Mouse (Mus musculus) liver, adult 2 months (tissue): Measurements from ENCODE around the gene H2-Eb2. TPM values are rescaled to one million over a fixed set of nuclear protein-coding genes. Genes with fewer than 3 reads are reported as not detected.

ENCODE experiments used
- DNase-seq: peaks from one replicate; pipeline ENCODE4 v3.0.0-alpha.2; 2011; ENCODE audit warnings: low read depth, low spot score; ENCODE audit errors: extremely low read depth
- H3K27ac ChIP-seq: fragments of 200-500 bp; replicated peaks from 2 replicates; pipeline ENCODE4 v1.5.1; 2012; ENCODE audit warnings: low read depth, mild to moderate bottlenecking, control low read depth, inconsistent platforms, low read length; ENCODE audit not compliant: insufficient read depth
- H3K27me3 ChIP-seq: fragments of 200-500 bp; 2 replicates; pipeline ENCODE4 v1.6.1; 2012; ENCODE audit warnings: mild to moderate bottlenecking, moderate library complexity, low read length, inconsistent platforms; ENCODE audit not compliant: control insufficient read depth, insufficient read depth
- H3K36me3 ChIP-seq: fragments of 200-500 bp; 2 replicates; pipeline ENCODE4 v1.6.1; 2012; ENCODE audit warnings: low read length, inconsistent platforms; ENCODE audit not compliant: control insufficient read depth, insufficient read depth
- H3K4me1 ChIP-seq: fragments of 200-500 bp; 2 replicates; pipeline ENCODE4 v1.6.1; 2011; ENCODE audit warnings: low read length; ENCODE audit not compliant: control insufficient read depth, insufficient read depth
- H3K4me3 ChIP-seq: fragments of 200-500 bp; 2 replicates; pipeline ENCODE4 v1.5.1; 2011; ENCODE audit warnings: low read depth, mild to moderate bottlenecking, control low read depth, low read length, moderate library complexity; ENCODE audit not compliant: insufficient read depth
- H3K79me2 ChIP-seq: fragments of 200-500 bp; 2 replicates; pipeline ENCODE4 v1.6.1; 2012; ENCODE audit warnings: inconsistent platforms, mild to moderate bottlenecking, low read length, moderate library complexity; ENCODE audit not compliant: control insufficient read depth, insufficient read depth
- H3K9ac ChIP-seq: fragments of 200-500 bp; 2 replicates; pipeline ENCODE4 v1.6.1; 2012; ENCODE audit warnings: low read depth, mild to moderate bottlenecking, control low read depth, inconsistent platforms, low read length
- CTCF ChIP-seq: fragments of 200-500 bp; IDR thresholded peaks from 2 replicates; pipeline ENCODE4 v1.5.1; 2011; ENCODE audit warnings: low read depth, low read length, control low read depth
- POLR2A ChIP-seq: fragments of 200-500 bp; IDR thresholded peaks from 2 replicates; pipeline ENCODE4 v1.6.1; 2011; ENCODE audit warnings: low read length, control low read depth; ENCODE audit not compliant: insufficient read depth; ENCODE audit errors: extremely low read depth
- WGBS: fragments of 180-500 bp; shearing (Covaris S2); methylation state at CpG from one replicate; pipeline ENCODE4 v1.1.7; 2018; 5-methylcytosine and 5-hydroxymethylcytosine counted together
- polyA plus RNA-seq: library from polyadenylated mRNA; depleted of rRNA; stranded (reverse); fragments of >200 nt; gene quantifications from 2 replicates; pipeline ENCODE4 v1.2.3, GENCODE M21; 2012
- total RNA-seq: library from RNA; depleted of rRNA; stranded (reverse); fragments of >200 nt; gene quantifications from 2 replicates; pipeline ENCODE4 v1.2.3, GENCODE M21; 2014

The H2-Eb2 gene
- total and polyA plus RNA-seq, 2 experiments, result 0.09 to 0.16 TPM

DNA sequence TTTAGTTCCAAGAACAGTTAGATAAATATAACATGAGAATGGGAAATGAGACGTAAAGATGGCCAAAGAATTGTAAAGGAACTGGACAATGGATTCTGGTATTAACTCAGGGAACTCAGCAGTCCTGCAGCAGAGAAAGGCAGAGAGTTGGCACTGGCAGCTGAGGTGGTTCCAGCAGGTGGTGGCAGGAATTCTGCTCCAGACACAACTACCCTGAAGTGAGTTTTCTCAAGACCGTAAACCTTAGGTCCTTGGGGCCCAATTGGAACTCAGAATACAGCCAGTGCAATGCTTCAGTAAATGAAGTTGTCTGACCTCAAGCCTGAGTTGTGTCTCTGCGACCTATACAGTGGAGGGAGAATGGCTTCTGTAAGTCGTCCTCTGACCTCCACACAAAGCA, 31.2 kb upstream of the H2-Eb2 start:
- Histone ChIP-seq H3K79me2 (no peaks in the 10 kb centered on the region), H3K36me3 (no peaks in the 10 kb centered on the region), H3K9ac (no peak overlapping the region), H3K4me3 (no peak overlapping the region), H3K27ac (no peak overlapping the region), H3K4me1 (no peaks in the 10 kb centered on the region), H3K27me3 (no peaks in the 10 kb centered on the region)
- WGBS, result 67% methylated on average over 4 of the region's 4 CpGs
- no peak for TF ChIP-seq CTCF
- TF ChIP-seq POLR2A, result no peak
- no peak for DNase-seq

DNA sequence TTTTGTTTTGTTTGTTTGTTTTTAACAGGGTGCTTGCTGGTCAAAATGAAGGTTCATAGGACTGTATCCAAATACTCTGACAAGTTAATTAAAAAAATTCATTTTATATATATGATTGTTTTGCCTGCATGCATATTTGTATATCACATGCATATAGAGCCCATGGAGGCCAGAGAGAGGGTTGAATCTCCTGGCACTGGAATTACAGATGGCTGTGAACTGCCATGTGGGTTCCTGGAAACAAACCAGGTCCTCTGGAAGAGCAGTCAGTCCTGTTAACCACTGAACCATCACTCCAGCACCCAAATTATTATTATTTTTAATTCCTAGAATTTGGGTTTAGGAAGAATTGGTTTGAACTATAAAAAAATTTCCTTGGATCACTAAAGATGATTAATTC, 30.2 kb upstream of the H2-Eb2 start:
- no peak overlapping the region for H3K9ac ChIP-seq
- TF ChIP-seq POLR2A, result no peak
- TF ChIP-seq CTCF, result no peak
- H3K4me1 ChIP-seq, result no peaks in the 10 kb centered on the region
- no peaks in the 10 kb centered on the region for H3K36me3 ChIP-seq
- no peak overlapping the region for H3K27ac ChIP-seq
- no peaks in the 10 kb centered on the region for H3K27me3 ChIP-seq
- DNase-seq, result no peak
- no peaks in the 10 kb centered on the region for H3K79me2 ChIP-seq
- H3K4me3 ChIP-seq, result no peak overlapping the region

DNA sequence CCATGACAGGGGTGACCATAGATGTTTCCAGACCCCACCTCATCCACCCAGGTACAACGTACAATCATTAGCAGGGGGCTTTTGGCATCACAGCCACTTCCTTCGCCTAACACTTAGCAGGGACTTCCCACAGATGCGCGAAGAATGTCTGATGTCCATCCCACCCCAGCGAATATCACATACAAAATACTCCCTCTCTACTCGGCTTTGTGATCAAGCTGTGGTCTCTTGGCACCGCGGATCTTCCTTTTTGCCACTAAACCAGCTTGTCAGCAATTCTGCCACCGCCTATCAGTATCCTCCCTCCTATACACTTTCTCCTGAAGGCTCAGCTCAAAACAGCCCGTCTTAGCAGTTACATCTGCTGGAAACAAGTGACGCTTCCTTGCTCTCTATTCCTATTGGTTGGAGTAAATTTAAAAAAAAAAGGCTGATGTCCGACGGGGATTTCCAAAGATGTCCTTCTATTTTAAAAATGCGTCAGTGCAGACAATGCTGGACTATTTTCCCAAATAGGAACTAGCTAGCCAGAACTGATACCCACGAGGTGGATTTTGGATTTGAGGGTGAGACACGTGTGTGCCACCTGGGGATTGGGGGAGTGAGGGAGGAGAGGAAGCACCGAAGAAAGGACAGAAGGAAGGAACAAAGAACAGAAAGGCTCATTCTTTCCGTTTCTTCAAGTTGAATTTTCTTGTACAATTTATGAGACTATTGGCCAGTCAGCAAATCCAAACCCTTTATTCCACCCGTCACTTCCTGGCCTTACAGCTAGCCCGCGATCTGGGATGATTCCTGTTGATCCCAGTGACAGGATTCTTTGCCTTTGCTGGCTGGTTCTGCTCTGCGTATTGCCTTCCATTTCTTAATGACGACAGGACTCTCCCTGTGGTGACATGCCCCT, 29.3 kb upstream of the H2-Eb2 start:
- Histone ChIP-seq H3K79me2 (no peaks in the 10 kb centered on the region), H3K27ac (peak overlapping the region; percentile 7; the same call in 1 of the 2 replicates), H3K27me3 (no peaks in the 10 kb centered on the region), H3K36me3 (no peaks in the 10 kb centered on the region), H3K9ac (peak overlapping the region; percentile 14; the same call in 1 of the 2 replicates), H3K4me1 (no peaks in the 10 kb centered on the region), H3K4me3 (no peak overlapping the region)
- peak; percentile 57 for DNase-seq
- WGBS, result 28% methylated on average over 23 of the region's 23 CpGs
- TF ChIP-seq CTCF (no peak), POLR2A (no peak)

DNA sequence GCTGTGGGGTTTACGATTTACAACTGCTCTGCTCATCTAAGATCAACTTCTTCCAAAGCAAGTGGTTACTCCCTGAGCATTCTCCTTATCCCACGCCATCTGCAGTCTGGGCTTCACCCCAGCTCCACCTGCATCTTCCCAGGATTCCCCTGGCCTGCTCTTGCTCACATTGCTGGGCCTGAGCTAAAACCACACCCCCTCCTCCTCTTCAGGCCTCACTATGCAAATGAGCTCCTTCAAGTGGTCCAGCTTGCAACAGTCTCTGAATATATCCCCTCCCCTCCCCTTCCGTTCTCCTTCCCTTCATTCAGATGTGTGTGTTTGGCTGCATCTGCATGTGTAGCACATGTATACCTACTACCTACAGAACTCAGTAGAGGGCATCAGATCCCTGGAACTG, 26.1 kb upstream of the H2-Eb2 start:
- H3K36me3 ChIP-seq, result no peaks in the 10 kb centered on the region
- no peaks in the 10 kb centered on the region for H3K4me1 ChIP-seq
- H3K9ac ChIP-seq, result no peak overlapping the region
- no peak for TF ChIP-seq CTCF
- no peak for TF ChIP-seq POLR2A
- H3K27ac ChIP-seq, result no peak overlapping the region
- WGBS, result 84% methylated on average over 3 of the region's 3 CpGs
- H3K4me3 ChIP-seq, result no peak overlapping the region
- no peaks in the 10 kb centered on the region for H3K79me2 ChIP-seq
- H3K27me3 ChIP-seq, result no peaks in the 10 kb centered on the region
- no peak for DNase-seq

DNA sequence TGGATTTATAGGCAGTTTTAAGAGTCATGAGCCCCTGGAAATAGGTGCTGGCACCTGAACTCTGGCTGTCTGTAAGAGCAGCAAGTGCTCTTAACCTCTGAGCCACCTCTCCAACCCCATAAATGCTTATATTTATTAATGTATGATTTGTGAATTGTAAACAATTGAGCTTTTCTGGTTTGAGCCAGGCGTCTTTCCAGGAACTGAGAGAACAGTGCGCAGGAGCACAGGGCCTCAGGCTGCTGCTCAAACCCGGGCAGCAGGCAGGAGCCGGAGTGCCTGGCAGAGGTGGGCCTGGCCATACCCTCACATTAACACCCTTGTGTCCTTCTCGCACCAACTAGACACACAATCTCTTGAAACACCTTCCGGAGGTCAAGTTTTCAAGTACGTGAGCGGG, 25.4 kb upstream of the H2-Eb2 start:
- Histone ChIP-seq H3K36me3 (no peaks in the 10 kb centered on the region), H3K27ac (no peak overlapping the region), H3K4me1 (no peaks in the 10 kb centered on the region), H3K27me3 (no peaks in the 10 kb centered on the region), H3K9ac (no peak overlapping the region), H3K4me3 (no peak overlapping the region), H3K79me2 (no peaks in the 10 kb centered on the region)
- no peak for TF ChIP-seq POLR2A
- no peak for TF ChIP-seq CTCF
- WGBS, result 92% methylated on average over 8 of the region's 8 CpGs
- no peak for DNase-seq
